Mouse (Mus musculus): Measurements from ENCODE around the gene Serpinb12. TPM values are rescaled to one million over a fixed set of nuclear protein-coding genes. Genes with fewer than 3 reads are reported as not detected.
"Not testable (repeated sequence)": the region's sequence is repeated elsewhere in the genome, so short reads cannot be mapped to it uniquely, and the experiment has no call there.

Serpinb12 gene
- total RNA-seq (2021): not detected
- long read RNA-seq, experiment 1: 0 reads
- long read RNA-seq, experiment 2: 0 reads

DNA sequence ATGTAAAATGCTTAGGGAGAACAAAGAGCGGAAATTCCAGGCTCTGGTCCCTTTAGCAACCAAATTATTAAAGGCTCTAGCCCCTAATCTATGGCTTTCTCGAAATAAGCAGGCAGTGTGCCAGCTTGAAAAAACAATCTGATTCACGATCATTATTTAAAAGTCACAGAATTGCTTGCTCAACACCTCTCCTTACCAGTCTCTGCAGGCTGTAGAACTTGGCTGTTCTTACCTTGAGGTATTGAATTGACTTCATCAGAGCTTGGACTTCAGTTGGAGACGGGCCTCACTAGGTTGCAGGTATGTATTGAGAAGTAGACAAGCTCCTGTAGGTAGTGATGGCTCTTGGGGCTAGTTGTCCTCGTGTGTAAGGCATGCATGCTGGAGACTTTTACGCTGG, at the start of gene Serpinb12:
Gene Serpinb12, plus strand, starts transcription at position 185 of the 400 bp plus-strand sequence.
- DNase-seq: no peak

GRCm38 (mm10) chr1:106895142-106895541, 39.1 kb upstream of the Serpinb12 start:
- DNase-seq: not testable (repeated sequence)

- DNase-seq: no peak
These were observed 32.8 kb upstream of the Serpinb12 start for GRCm38 (mm10) chr1:106901406-106901805.

DNA sequence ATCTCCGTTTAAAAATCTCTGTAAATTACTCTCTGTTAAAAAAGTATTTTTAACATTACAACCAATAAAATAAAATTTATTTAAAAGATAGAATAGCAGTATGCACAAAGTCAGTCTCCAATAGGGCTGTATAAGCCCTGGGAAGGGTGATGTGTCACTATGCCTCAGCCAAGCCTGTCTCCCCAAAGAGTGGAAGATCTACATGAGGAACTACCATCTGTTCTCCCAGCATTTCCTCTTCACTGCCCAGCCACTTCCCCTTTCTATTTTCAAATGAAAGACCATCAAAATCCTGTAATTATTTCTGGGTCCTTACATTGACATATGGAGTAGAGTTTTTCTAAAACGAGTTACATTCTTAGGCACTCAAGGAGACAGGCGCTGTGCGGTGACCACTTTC, 2.3 kb upstream of the Serpinb12 start:
- no peak for DNase-seq

DNA sequence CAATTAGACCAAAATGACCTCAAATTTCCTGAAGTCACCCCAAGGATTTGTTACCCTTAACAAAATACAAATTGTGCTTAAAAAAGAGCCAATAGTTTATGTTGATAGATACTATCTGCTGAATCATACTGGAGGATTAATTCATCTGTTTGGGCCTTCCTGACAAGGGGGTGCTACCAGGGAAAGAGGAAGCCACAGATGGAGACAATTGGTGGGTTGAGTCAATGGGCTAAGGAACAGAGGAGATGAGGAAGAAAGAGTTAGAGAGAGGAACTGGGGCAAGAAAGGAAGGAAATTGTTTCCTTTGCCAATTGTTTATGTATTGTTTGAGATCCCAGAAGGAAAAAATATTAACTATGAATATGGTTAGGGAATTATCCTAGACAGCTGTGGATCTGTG, 591 bp upstream of the Serpinb12 start:
- DNase-seq: no peak

DNA sequence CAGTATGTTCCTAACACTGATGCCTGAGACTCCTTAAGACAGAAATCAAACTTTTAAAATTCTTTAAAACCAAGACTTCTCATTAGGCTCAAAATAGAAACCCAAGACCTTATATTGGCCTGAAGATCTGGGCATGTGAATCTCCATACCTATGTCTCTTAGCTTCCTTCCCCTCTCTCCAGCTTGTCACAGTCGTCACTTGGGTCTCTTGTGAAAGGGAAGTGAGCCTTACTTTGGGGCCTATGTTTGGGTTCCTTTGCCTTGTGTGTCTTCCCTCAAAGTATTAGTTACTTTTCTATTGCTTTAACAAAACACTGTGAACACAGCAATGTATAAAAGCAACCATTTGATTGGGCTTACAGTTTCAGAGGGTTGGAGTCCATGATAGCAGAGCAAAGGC, 13.0 kb downstream of the Serpinb12 start:
- DNase-seq: no peak

DNA sequence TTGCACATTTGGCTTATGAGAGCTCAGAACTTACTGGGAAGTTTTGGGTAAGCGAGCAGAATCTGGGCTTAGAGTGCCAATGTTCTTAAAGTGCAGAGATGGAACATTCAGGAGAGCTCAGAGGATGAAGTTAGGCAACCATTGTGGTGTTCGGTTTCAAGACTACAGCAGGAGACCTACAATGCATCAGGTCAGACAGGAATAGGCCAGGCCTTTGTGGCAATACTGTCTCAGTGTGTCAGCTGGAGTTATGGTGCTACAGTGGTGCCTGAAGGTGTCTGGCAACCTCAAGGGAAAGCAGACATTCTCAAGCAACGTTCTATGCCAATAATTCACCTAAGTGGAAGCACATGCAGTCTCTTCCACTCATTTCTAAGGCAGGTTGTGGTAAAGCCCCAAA, 25.7 kb downstream of the Serpinb12 start:
- DNase-seq: no peak

- DNase-seq: no peak
These were observed 26.8 kb downstream of the Serpinb12 start for GRCm38 (mm10) chr1:106961023-106961422.

GRCm38 (mm10) chr1:106980684-106981083, 46.4 kb downstream of the Serpinb12 start, which contains the start of gene Serpinb13:
TSS of gene Serpinb13 (plus strand) at chr1:106980984.
- DNase-seq: no peak

DNA sequence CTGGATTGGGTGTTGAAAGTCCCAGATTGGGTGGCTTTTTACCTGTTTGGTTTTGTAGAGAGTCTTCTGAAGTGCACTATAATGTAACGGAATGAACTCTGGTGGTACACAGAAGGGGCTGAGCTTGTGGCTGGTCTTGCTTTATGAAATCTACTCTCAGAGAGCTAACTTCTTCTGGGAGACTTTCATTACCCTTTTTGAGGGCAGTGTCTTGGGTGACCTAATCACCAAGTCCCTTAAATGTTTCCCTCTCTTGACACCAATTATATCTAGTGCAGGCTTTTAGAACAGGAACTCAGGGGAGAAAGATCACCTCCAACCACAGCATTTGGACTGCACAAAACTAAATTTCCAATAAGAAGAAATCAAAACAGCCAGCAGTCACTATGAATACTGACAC, 48.8 kb downstream of the Serpinb12 start:
- no peak for DNase-seq

- DNase-seq: no peak
These were observed 49.6 kb downstream of the Serpinb12 start for GRCm38 (mm10) chr1:106983865-106984264.

DNA sequence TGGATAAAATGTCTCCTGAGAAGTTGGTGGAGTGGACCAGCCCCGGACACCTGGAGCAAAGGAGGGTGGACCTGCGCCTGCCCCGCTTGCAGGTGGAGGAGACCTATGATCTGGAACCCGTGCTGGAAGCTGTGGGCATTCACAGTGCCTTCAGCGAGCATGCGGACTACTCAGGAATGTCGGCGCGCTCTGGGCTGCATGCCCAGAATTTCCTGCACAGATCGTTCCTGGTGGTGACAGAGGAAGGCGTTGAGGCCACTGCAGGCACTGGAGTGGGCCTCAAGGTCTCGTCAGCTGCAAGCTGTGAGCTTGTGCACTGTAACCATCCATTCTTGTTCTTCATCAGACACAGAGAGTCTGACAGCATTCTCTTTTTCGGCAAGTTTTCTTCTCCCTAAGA, 66.2 kb downstream of the Serpinb12 start:
- no peak for DNase-seq

DNA sequence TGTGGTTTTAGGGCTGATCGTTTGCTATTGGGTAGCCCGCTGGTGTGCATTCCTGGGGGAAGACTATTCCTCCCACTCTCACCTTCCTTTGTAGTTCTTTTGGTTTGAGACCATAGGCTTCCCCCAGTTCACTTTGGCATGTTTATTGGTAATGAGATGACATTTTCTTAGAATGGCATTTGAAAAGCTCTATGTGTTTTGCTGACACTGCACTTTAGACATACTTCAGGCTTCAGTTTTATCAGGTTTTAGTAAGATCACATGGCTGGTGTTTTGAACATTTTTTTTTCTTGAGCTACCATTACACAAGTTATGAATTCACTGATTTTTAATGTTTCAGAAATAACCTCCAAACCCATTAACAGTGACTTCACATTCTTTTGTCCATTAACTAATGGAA, 67.5 kb downstream of the Serpinb12 start:
- no peak for DNase-seq

GRCm38 (mm10) chr1:107006316-107006715, 72.1 kb downstream of the Serpinb12 start:
- no peak for DNase-seq

Other genes with a start within 250 kb of the Serpinb12 start
- 1 to 10 TPM; 1.6 to 1.7 TPM for gene Bcl2, start 220.2 kb upstream of the Serpinb12 start, total RNA-seq (2021)
- 1 to 10 TPM; 3.7 to 4.8 TPM for gene Kdsr, start 174.7 kb upstream of the Serpinb12 start, total RNA-seq (2021)
- gene Vps4b, start 137.7 kb upstream of the Serpinb12 start, total RNA-seq (2021): 10 to 100 TPM; 16.7 to 20.1 TPM
- not detected for gene Serpinb5, start 73.3 kb upstream of the Serpinb12 start, total RNA-seq (2021)
- not detected for gene Serpinb13, start 46.5 kb downstream of the Serpinb12 start, total RNA-seq (2021)
- gene Serpinb3a, start 117.9 kb downstream of the Serpinb12 start, total RNA-seq (2021): not detected
- gene Serpinb3d, start 149.1 kb downstream of the Serpinb12 start, total RNA-seq (2021): not detected